Mouse (Mus musculus): ENCODE data around the gene Cnksr3.

GRCm38 (mm10) chr10:7206571-7206970 lies 5.5 kb downstream of the Cnksr3 start:
- no peak for TF ChIP-seq NANOG (IDR thresholded peaks at IDR 0.05; ENCODE audit: borderline replicate concordance, low read length)
- no peak for TF ChIP-seq CTCF (conservative IDR thresholded peaks at IDR 0.05; ENCODE audit: low read length)
